Mouse (Mus musculus) ES-E14 (cell line): Measurements from ENCODE around the gene Ndufab1. TPM values are rescaled to one million over a fixed set of nuclear protein-coding genes. Genes with fewer than 3 reads are reported as not detected.
A peak's percentile ranks its signal among the peaks of the same experiment; 100 is the strongest.

Experiments
- DNase-seq: peaks from one replicate; pipeline ENCODE4 v3.0.0-alpha.2; 2013; ENCODE audit warnings: low read depth, low spot score
- H3K27ac ChIP-seq: 2 replicates; pipeline ENCODE4 v1.5.1; 2012; ENCODE audit warnings: low read depth, mild to moderate bottlenecking, low read length, moderate library complexity, mixed read lengths; ENCODE audit not compliant: poor library complexity, insufficient read depth, severe bottlenecking
- H3K36me3 ChIP-seq: 2 replicates; pipeline ENCODE4 v1.6.1; 2012; ENCODE audit warnings: mild to moderate bottlenecking, low read length, moderate library complexity, mixed read lengths; ENCODE audit not compliant: control insufficient read depth, poor library complexity, insufficient read depth, severe bottlenecking
- H3K4me1 ChIP-seq, 2 experiments: fragments of 150-350 bp in 1 of 2; sonication (generic) in 1 of 2; 2 replicates each; pipeline ENCODE4 v1.6.1; 2012; ENCODE audit warnings: low read length in 2 of 2, mild to moderate bottlenecking in 1 of 2, mixed read lengths in 1 of 2; ENCODE audit not compliant: control insufficient read depth in 2 of 2, insufficient read depth in 2 of 2, poor library complexity in 1 of 2
- H3K4me3 ChIP-seq, 2 experiments: fragments of 150-350 bp in 1 of 2; sonication (generic) in 1 of 2; 2 replicates each; pipeline ENCODE4 v1.5.1; 2012; ENCODE audit warnings: low read length in 2 of 2, low read depth in 1 of 2, mild to moderate bottlenecking in 1 of 2, mixed read lengths in 1 of 2; ENCODE audit not compliant: insufficient read depth in 1 of 2, poor library complexity in 1 of 2, severe bottlenecking in 1 of 2
- H3K9ac ChIP-seq: 2 replicates; pipeline ENCODE4 v1.6.1; 2012; ENCODE audit warnings: low read depth, mild to moderate bottlenecking, low read length, mixed read lengths; ENCODE audit not compliant: poor library complexity, insufficient read depth, severe bottlenecking
- H3K9me3 ChIP-seq: fragments of 150-350 bp; sonication (generic); 2 replicates; pipeline ENCODE4 v1.6.1; 2012; ENCODE audit warnings: low read depth, mild to moderate bottlenecking, low read length; ENCODE audit not compliant: control insufficient read depth, insufficient read depth
- CHD2 ChIP-seq: IDR thresholded peaks from 2 replicates; pipeline ENCODE4 v1.6.1; 2014; ENCODE audit warnings: mild to moderate bottlenecking, low read depth, low read length, inconsistent platforms
- HCFC1 ChIP-seq: IDR thresholded peaks from 2 replicates; pipeline ENCODE4 v1.6.1; 2012; ENCODE audit warnings: low read length, inconsistent platforms, borderline replicate concordance; ENCODE audit not compliant: insufficient read depth
- MAFK ChIP-seq: IDR thresholded peaks from 2 replicates; pipeline ENCODE4 v1.6.1; 2014; ENCODE audit warnings: mild to moderate bottlenecking, low read depth, low read length, inconsistent platforms; ENCODE audit not compliant: insufficient read depth
- ZC3H11A ChIP-seq: IDR thresholded peaks from 2 replicates; pipeline ENCODE4 v1.6.1; 2012; ENCODE audit warnings: low read depth, mild to moderate bottlenecking, inconsistent platforms, low read length, borderline replicate concordance
- ZNF384 ChIP-seq: IDR thresholded peaks from 2 replicates; pipeline ENCODE4 v1.6.1; 2012; ENCODE audit warnings: low read depth, low read length, inconsistent platforms
- in situ Hi-C, 2 experiments: fragments of 600-800 bp; cut with MboI; formaldehyde crosslinking; loops; one replicate each; pipeline ENCODE4 v1.15.1; 2025; ENCODE audit warnings: low sequenced_read_pairs in 2 of 2, inconsistent platforms in 1 of 2; ENCODE audit not compliant: unreplicated experiment in 2 of 2
- total RNA-seq: library from RNA; depleted of rRNA; stranded (reverse); fragments of 300-350 nt; gene quantifications from 2 replicates; pipeline ENCODE4 v1.2.3, GENCODE M21; 2012; rRNA removed

The Ndufab1 gene
- total RNA-seq: 113 and 151 TPM in 2 replicates

GRCm38 (mm10) chr7:122101747-122102244 lies at the start of gene Ndufab1:
Gene Ndufab1, minus strand, starts transcription at chr7:122101886.
- Histone ChIP-seq H3K4me1 (no peaks in the 10 kb centered on the region), H3K4me3 (peak within 1 kb of the TSS; percentile 76 to 80), H3K9ac (peak within 1 kb of the TSS; percentile 85), H3K27ac (peak within 1 kb of the TSS; percentile 63), H3K36me3 (peaks cover 15% of the 10 kb centered on the region), H3K9me3 (no peaks in the 10 kb centered on the region)
- DNase-seq: peak; percentile 81
- TF ChIP-seq MAFK (no peak), CHD2 (no peak), HCFC1 (peak; percentile 55; the same call in 1 of the 2 replicates), ZNF384 (no peak)
- in situ Hi-C loops: no loop called here

- no peak for TF ChIP-seq ZNF384
- TF ChIP-seq ZC3H11A: no peak
- no peak for TF ChIP-seq HCFC1
- TF ChIP-seq MAFK: no peak
- TF ChIP-seq CHD2: no peak
- Histone ChIP-seq H3K9ac (no peak overlapping the region), H3K4me3 (no peak overlapping the region), H3K36me3 (peaks cover 9% of the 10 kb centered on the region), H3K9me3 (no peaks in the 10 kb centered on the region), H3K4me1 (no peaks in the 10 kb centered on the region), H3K27ac (no peak overlapping the region)
- in situ Hi-C loops: no loop called here
- no peak for DNase-seq
Measured at GRCm38 (mm10) chr7:122140991-122141390, 39.3 kb upstream of the Ndufab1 start.

- Histone ChIP-seq H3K27ac (no peak overlapping the region), H3K4me3 (no peak overlapping the region), H3K9me3 (no peaks in the 10 kb centered on the region), H3K9ac (no peak overlapping the region), H3K36me3 (peaks cover 8% of the 10 kb centered on the region), H3K4me1 (no peaks in the 10 kb centered on the region)
- DNase-seq: no peak
- in situ Hi-C loops: no loop called here
- TF ChIP-seq ZNF384 (no peak), HCFC1 (no peak), MAFK (no peak), CHD2 (no peak)
Measured at GRCm38 (mm10) chr7:122138190-122138589, 36.5 kb upstream of the Ndufab1 start.

- H3K4me1 ChIP-seq: no peaks in the 10 kb centered on the region
- no peak overlapping the region for H3K4me3 ChIP-seq
- no peak overlapping the region for H3K27ac ChIP-seq
- peaks cover 8% of the 10 kb centered on the region for H3K36me3 ChIP-seq
- TF ChIP-seq ZNF384 (no peak), HCFC1 (no peak), CHD2 (no peak), ZC3H11A (no peak), MAFK (no peak)
- DNase-seq: no peak
- no peak overlapping the region for H3K9ac ChIP-seq
- H3K9me3 ChIP-seq: no peaks in the 10 kb centered on the region
- in situ Hi-C loops: no loop called here
Measured at GRCm38 (mm10) chr7:122137071-122137470, 35.4 kb upstream of the Ndufab1 start.

- H3K4me3 ChIP-seq: no peak overlapping the region
- no peak for TF ChIP-seq HCFC1
- H3K9me3 ChIP-seq: no peaks in the 10 kb centered on the region
- H3K4me1 ChIP-seq: peaks cover 0 to 3% of the 10 kb centered on the region in 2 experiments; a peak in 1 of 4 replicates
- no peak overlapping the region for H3K27ac ChIP-seq
- in situ Hi-C loops: no loop called here
- peak; percentile 56 for DNase-seq
- H3K9ac ChIP-seq: no peak overlapping the region
- H3K36me3 ChIP-seq: peaks cover 5% of the 10 kb centered on the region
Measured at GRCm38 (mm10) chr7:122135070-122135469, 33.4 kb upstream of the Ndufab1 start.
